Mouse (Mus musculus) intestine, embryonic 15.5 days (tissue): ENCODE data around the gene Tmf1. TPM values are rescaled to one million over a fixed set of nuclear protein-coding genes. Genes with fewer than 3 reads are reported as not detected.
A peak's percentile ranks its signal among the peaks of the same experiment; 100 is the strongest.

Experiments used
- ATAC-seq: fragments of 200-750 bp; cut with Nextera tagmentation; 2 replicates; pipeline ENCODE4 v1.8.0; 2017; ENCODE audit warnings: moderate TSS enrichment, moderate library complexity
- H3K27ac ChIP-seq: fragments of 300-500 bp; sonication (generic); 2 replicates; pipeline ENCODE4 v1.5.1; 2015; ENCODE audit warnings: mild to moderate bottlenecking, inconsistent platforms
- H3K27me3 ChIP-seq: fragments of 300-500 bp; sonication (generic); replicated peaks from 2 replicates; pipeline ENCODE4 v1.6.1; 2015; ENCODE audit warnings: inconsistent platforms
- H3K36me3 ChIP-seq: fragments of 300-500 bp; sonication (generic); 2 replicates; pipeline ENCODE4 v1.6.1; 2015; ENCODE audit warnings: inconsistent platforms
- H3K4me1 ChIP-seq: fragments of 300-500 bp; sonication (generic); replicated peaks from 2 replicates; pipeline ENCODE4 v1.6.1; 2015; ENCODE audit warnings: inconsistent platforms
- H3K4me2 ChIP-seq: fragments of 300-500 bp; sonication (generic); replicated peaks from 2 replicates; pipeline ENCODE4 v1.6.1; 2015; ENCODE audit warnings: mild to moderate bottlenecking, inconsistent platforms
- H3K4me3 ChIP-seq: fragments of 300-500 bp; sonication (generic); replicated peaks from 2 replicates; pipeline ENCODE4 v1.5.1; 2015; ENCODE audit warnings: inconsistent platforms
- H3K9ac ChIP-seq: fragments of 300-500 bp; sonication (generic); 2 replicates; pipeline ENCODE4 v1.6.1; 2015; ENCODE audit warnings: inconsistent platforms
- H3K9me3 ChIP-seq: fragments of 300-500 bp; sonication (generic); 2 replicates; pipeline ENCODE4 v1.6.1; 2016; ENCODE audit warnings: inconsistent platforms
- WGBS: fragments of 180-500 bp; shearing (Covaris S2); methylation state at CpG from one replicate; pipeline ENCODE4 v1.1.7; 2015; 5-methylcytosine and 5-hydroxymethylcytosine counted together
- polyA plus RNA-seq: library from polyadenylated mRNA; unstranded; fragments of >200 nt; fragmentation: Nextera tagmentation; extraction: Ambion mirVana; gene quantifications from 2 replicates; pipeline ENCODE4 v1.2.1, GENCODE M21; 2015

The Tmf1 gene
- polyA plus RNA-seq, 1 experiment from 2014 or later, result 37.6 TPM

DNA sequence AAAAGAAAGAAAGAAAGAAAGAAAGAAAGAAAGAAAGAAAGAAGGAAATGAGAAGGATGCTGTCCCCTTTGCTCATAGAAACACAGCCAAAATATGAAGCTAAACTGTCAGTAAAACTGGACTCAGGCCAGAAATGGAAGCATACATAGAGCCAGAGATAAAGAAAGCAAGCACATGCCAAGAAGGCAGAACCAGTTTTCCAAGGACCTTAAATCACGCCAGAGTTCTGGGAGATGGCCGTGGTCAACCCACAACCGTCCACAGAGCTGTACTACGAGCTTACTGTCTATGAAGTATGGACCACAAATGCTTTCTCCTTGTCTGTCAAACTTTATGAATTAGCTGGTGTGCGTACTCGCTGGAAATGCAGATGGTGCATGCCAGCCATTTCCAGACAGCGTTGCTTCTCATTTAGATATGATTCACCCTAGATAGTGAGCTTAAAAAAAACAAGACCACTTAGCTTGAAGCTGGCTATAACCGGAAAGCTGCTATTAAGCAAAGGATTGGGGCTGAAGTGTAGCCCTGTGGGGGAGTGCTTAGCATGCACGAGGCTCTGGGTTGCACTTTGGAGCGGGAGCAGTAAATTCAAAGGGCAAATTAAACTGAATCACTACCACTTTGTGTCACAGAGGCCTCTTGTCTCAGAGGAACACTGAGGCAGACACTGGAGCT is 54.4 kb downstream of the Tmf1 start:
- Histone ChIP-seq H3K27me3 (no peaks in the 10 kb centered on the region), H3K4me1 (peaks cover 8% of the 10 kb centered on the region; the same call in 1 of the 2 replicates), H3K9me3 (no peaks in the 10 kb centered on the region), H3K36me3 (no peaks in the 10 kb centered on the region), H3K4me3 (no peak overlapping the region), H3K4me2 (no peak overlapping the region), H3K9ac (no peak overlapping the region), H3K27ac (peak overlapping the region; percentile 27; the same call in 1 of the 2 replicates)
- ATAC-seq, result peak; percentile 78
- 50% methylated on average over 10 of the region's 10 CpGs for WGBS

DNA sequence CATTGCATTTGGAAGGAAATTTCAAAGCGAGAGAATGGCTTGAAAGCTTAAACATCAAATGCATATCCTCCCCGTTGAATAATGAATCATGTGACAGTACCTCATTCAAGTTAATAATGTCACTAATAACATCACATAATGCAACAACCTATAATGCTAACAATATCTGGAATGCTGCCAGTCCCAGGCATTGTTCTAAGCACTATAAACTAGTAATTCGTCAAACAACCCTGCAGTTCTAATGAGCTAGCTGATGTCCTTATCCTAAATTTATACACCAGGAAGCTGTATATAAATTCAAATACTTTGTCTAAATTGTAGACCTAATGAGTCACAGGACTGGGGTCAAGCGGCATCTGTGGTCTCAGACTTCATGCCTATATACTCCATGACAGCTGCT is 58.0 kb downstream of the Tmf1 start:
- H3K9ac ChIP-seq, result no peak overlapping the region
- H3K4me2 ChIP-seq, result no peak overlapping the region
- no peak for ATAC-seq
- WGBS, result 75% methylated on average over 4 of the region's 4 CpGs
- H3K36me3 ChIP-seq, result no peaks in the 10 kb centered on the region
- no peak overlapping the region for H3K4me3 ChIP-seq
- no peaks in the 10 kb centered on the region for H3K27me3 ChIP-seq
- H3K27ac ChIP-seq, result no peak overlapping the region
- no peaks in the 10 kb centered on the region for H3K9me3 ChIP-seq
- H3K4me1 ChIP-seq, result peaks cover 8% of the 10 kb centered on the region; the same call in 1 of the 2 replicates

DNA sequence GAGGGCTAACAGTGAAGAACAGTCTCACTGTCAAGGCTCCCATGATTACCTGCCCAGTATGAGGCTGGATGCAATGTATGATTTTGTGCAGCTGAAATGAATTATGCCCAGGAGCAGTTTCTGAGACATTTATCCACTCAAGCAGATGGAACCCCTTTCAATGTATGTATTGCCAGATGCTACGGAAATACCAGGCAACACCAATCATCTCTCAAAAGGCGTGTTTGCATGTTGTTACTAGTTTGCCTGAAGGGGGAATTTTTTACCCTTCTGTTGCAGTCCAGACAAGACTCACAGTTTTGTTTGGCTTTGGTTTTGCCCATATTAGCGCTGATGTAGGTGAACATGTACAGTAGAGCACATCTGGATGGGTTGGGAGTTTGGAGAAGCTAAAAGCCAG is 60.6 kb downstream of the Tmf1 start:
- H3K9ac ChIP-seq, result no peak overlapping the region
- no peaks in the 10 kb centered on the region for H3K4me1 ChIP-seq
- H3K4me2 ChIP-seq, result no peak overlapping the region
- no peaks in the 10 kb centered on the region for H3K9me3 ChIP-seq
- ATAC-seq, result no peak
- H3K4me3 ChIP-seq, result no peak overlapping the region
- H3K36me3 ChIP-seq, result no peaks in the 10 kb centered on the region
- 80% methylated on average over 3 of the region's 3 CpGs for WGBS
- H3K27ac ChIP-seq, result no peak overlapping the region
- no peaks in the 10 kb centered on the region for H3K27me3 ChIP-seq

DNA sequence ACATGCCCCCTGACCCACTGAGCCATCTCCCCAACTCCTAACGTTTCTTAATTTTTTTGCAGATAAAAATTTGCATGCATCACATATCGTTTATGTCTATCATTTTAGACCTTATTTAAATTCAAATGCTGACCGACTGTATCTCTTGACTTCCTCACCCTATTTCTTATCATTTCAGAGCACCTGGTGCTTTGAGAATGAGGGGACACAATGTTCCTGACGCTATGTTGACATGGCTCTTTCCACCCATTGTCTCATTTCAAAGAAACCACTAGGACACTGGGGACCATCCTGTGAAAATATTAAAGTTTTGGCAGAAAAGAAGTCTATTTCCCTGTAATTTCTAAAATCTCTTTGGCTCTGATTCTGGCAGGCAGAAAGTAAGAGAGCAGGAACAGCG is 62.0 kb downstream of the Tmf1 start:
- Histone ChIP-seq H3K4me3 (no peak overlapping the region), H3K36me3 (no peaks in the 10 kb centered on the region), H3K9me3 (no peaks in the 10 kb centered on the region), H3K4me1 (no peaks in the 10 kb centered on the region), H3K27ac (no peak overlapping the region), H3K4me2 (no peak overlapping the region), H3K9ac (no peak overlapping the region), H3K27me3 (no peaks in the 10 kb centered on the region)
- ATAC-seq, result no peak
- 84% methylated on average over 5 of the region's 5 CpGs for WGBS

DNA sequence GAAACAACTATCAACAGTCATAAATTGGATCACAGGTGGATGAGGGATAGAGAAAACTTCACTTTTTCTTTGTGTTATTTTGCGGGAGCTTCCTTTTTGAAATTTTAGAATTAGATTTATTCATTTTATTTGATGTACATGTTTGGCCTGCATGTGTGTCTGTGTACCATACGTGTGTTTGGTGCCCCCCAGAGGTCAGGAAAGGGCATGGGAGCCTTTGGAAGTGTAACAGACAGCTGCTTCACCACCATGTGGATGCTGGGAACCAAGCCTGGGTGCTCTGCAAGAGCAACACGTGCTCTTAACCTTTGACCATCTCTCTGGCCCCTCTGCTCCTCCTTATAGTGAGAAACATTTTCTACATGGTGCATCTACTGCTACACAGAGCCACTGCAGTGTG is 64.1 kb downstream of the Tmf1 start:
- no peaks in the 10 kb centered on the region for H3K27me3 ChIP-seq
- no peaks in the 10 kb centered on the region for H3K4me1 ChIP-seq
- no peak for ATAC-seq
- no peak overlapping the region for H3K9ac ChIP-seq
- no peaks in the 10 kb centered on the region for H3K36me3 ChIP-seq
- WGBS, result 63% methylated on average over 3 of the region's 3 CpGs
- H3K27ac ChIP-seq, result no peak overlapping the region
- no peaks in the 10 kb centered on the region for H3K9me3 ChIP-seq
- H3K4me2 ChIP-seq, result no peak overlapping the region
- no peak overlapping the region for H3K4me3 ChIP-seq

DNA sequence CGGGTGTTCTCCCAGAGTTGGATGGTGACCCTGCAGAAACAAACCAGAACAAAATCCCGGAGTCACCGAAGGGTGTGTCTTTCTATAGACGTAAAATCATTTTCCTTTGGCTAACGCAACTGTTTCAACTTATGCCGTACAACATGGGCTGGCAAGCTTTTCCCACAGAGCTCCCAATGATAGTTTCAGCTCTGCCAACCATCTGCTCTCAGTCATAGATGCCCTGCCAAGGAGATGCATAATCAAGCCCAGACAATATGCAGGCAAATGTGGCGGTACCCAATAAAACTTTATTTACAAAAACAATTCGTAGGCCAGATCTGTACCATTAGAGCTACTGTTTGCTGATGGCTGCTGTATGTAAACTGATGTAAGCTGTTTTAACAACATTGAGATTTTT is 66.7 kb downstream of the Tmf1 start:
- Histone ChIP-seq H3K4me2 (no peak overlapping the region), H3K9ac (no peak overlapping the region), H3K27ac (no peak overlapping the region), H3K4me3 (no peak overlapping the region), H3K4me1 (no peaks in the 10 kb centered on the region), H3K27me3 (no peaks in the 10 kb centered on the region), H3K36me3 (no peaks in the 10 kb centered on the region), H3K9me3 (no peaks in the 10 kb centered on the region)
- no peak for ATAC-seq
- 88% methylated on average over 8 of the region's 8 CpGs for WGBS

DNA sequence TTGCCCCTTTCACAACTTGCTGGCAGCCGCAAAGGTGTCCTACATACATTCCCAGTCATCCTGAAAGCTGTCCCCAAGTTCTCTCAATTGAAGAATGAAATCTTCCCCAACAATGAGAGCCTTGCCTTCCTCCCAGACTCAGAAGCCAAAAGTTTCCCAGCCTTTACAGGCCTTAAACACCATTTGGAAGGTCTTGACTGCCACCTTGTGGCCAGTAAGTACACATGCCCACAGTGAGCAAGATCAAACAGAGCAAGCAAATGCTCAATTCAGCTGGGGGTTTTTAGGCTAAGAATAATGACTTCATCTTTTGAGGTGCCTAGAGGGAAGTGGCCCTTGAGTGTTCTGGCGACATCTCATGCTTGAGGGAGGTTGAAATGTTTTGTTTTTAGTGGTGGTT is 72.1 kb downstream of the Tmf1 start:
- Histone ChIP-seq H3K36me3 (no peaks in the 10 kb centered on the region), H3K4me1 (0 out of 2 replicates have a peak, but pooled peaks cover 2% of the 10 kb centered on the region), H3K9ac (no peak overlapping the region), H3K27me3 (no peaks in the 10 kb centered on the region; the same call in 1 of the 2 replicates), H3K4me2 (no peak overlapping the region), H3K27ac (no peak overlapping the region), H3K9me3 (no peaks in the 10 kb centered on the region), H3K4me3 (no peak overlapping the region)
- ATAC-seq, result peak; percentile 69; the same call in 1 of the 2 replicates
- 15% methylated on average over 2 of the region's 2 CpGs for WGBS

DNA sequence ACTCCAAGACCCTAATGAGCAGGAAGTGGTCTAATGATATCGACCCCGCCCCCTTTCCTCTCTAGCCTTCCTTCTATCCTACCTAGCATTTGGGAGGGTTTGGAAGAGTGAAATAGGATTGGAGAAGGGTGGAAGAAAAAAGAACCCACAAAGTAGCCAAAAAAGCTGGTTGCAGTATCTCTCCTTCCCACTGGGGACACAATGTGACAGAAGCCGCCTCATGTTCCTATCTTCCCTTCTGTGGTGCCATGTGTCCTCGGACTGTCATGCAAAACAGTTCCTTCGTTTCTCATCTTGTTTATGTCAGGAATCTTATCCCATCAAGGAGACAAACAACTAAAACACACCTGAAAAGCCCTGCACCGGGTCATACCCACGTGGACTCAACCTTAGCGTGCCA is 72.8 kb downstream of the Tmf1 start:
- Histone ChIP-seq H3K27ac (no peak overlapping the region), H3K4me3 (no peak overlapping the region), H3K36me3 (no peaks in the 10 kb centered on the region), H3K4me1 (0 out of 2 replicates have a peak, but pooled peaks cover 4% of the 10 kb centered on the region), H3K9ac (no peak overlapping the region), H3K9me3 (no peaks in the 10 kb centered on the region), H3K4me2 (no peak overlapping the region), H3K27me3 (no peaks in the 10 kb centered on the region; the same call in 1 of the 2 replicates)
- no peak for ATAC-seq
- 83% methylated on average over 8 of the region's 8 CpGs for WGBS

DNA sequence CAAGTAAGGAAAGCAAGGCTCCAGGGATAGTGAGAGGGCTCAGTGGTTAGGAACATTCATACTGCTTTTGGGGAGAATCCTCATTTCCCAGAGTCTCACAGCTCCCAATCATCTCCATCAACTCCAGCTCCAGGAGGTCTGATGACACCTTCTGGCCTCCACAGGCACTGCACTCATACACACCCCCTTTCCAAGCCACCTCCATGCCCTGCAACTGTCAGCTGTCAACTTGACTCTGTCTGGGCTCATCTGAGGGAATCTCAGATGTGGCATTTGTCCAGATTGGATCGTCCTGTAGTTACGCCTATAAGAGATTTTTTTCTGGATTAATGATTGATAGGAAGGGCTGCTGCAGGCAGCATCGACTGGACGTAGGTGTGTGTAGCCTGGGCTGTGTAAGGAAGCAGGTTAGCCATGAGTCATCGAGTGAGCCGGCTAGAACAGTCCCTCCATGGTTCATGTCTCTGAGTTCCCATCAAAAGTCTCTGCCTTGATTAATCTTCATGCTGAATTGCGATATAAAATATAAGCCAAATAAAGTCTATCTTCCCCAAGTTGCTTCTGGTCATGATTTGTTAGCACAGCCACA is 74.6 kb downstream of the Tmf1 start:
- no peak overlapping the region for H3K9ac ChIP-seq
- H3K4me3 ChIP-seq, result no peak overlapping the region
- 0 out of 2 replicates have a peak, but pooled peaks cover 4% of the 10 kb centered on the region for H3K4me1 ChIP-seq
- peak; percentile 76 for ATAC-seq
- no peaks in the 10 kb centered on the region for H3K9me3 ChIP-seq
- no peak overlapping the region for H3K27ac ChIP-seq
- H3K36me3 ChIP-seq, result no peaks in the 10 kb centered on the region
- no peaks in the 10 kb centered on the region; the same call in 1 of the 2 replicates for H3K27me3 ChIP-seq
- H3K4me2 ChIP-seq, result no peak overlapping the region
- WGBS, result 58% methylated on average over 7 of the region's 7 CpGs

Other genes starting within 250 kb of the Tmf1 start
- gene Fam19a4, start 118.7 kb downstream of the Tmf1 start, polyA plus RNA-seq, result 0.08 and 0.09 TPM in 2 replicates
- gene Eogt, start 29.9 kb downstream of the Tmf1 start, polyA plus RNA-seq, result 8.0 and 9.5 TPM in 2 replicates
- gene Uba3, start 26.5 kb upstream of the Tmf1 start, polyA plus RNA-seq, result 57.7 and 64.3 TPM in 2 replicates
- 66.4 and 69.9 TPM in 2 replicates for gene Arl6ip5, start 31.6 kb upstream of the Tmf1 start, polyA plus RNA-seq
- 0.16 TPM in 1 of 2 replicates, not detected in the other for gene Lmod3, start 73.6 kb upstream of the Tmf1 start, polyA plus RNA-seq